Mouse (Mus musculus) adrenal gland, postnatal 14 days (tissue): ENCODE measurements around the gene Neurod2. TPM values are rescaled to one million over a fixed set of nuclear protein-coding genes. Genes with fewer than 3 reads are reported as not detected.

ENCODE experiments used
- DNase-seq: peaks from one replicate; pipeline ENCODE4 v3.0.0; 2021; ENCODE audit warnings: mixed read lengths
- total RNA-seq: library from RNA; stranded (reverse); gene quantifications from 2 replicates; pipeline ENCODE4 v1.2.3, GENCODE M21; 2021

Neurod2 gene
- total RNA-seq, 1 experiment from 2014 or later: not detected

GRCm38 (mm10) chr11:98317479-98317878 is 12.0 kb downstream of the Neurod2 start:
- no peak for DNase-seq

- DNase-seq: peak; percentile 87
Observed at GRCm38 (mm10) chr11:98313790-98314323, 15.6 kb downstream of the Neurod2 start.

GRCm38 (mm10) chr11:98298484-98299205 is 30.8 kb downstream of the Neurod2 start:
- DNase-seq: no peak

DNA sequence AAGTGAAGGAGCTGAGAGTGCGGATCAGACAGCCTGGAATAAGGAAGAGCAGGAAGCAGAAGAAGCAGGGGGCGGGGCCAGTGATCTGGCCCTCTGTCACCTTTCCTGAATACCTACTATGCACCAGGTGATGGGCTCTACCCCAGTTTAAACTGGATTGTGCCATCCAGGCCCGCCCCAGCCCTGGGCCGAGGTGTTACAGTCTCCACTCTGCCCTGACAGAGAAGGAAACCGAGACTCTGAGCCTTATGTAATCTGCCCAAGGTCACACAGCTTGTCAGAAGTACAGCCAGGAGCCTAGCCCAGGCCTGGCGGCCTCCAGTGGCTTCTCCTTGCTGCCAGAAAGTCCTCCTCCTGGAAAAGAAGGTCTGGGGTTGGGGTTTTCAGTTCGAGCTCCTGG is 31.7 kb downstream of the Neurod2 start:
- DNase-seq: peak; percentile 65

DNA sequence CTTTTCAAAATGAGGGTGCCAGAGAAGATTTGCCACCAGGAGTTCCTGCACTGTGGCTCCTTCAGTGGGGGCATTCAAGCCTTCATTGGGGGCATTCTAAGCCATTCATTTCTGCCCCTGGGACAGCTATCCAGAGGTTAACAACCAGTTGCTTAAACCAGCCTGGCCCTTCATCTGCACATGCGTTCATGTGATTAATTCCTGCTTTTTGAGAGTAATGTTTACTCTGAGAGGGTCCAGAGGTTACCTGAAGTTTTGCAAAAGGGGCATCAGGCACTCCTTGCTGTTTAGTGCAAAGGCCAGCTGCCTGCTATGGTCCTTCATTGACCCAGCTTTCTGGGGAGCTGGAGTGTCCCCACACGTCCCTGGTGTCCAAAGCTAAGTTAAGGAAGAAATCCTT is 32.5 kb downstream of the Neurod2 start:
- DNase-seq: no peak

- DNase-seq: peak; percentile 41
Observed at GRCm38 (mm10) chr11:98296277-98296676, 33.2 kb downstream of the Neurod2 start.

- DNase-seq: no peak
Observed at GRCm38 (mm10) chr11:98295013-98295585, 34.3 kb downstream of the Neurod2 start.

GRCm38 (mm10) chr11:98294188-98295012 is 35.0 kb downstream of the Neurod2 start:
- DNase-seq: peak; percentile 87

- DNase-seq: no peak
Observed at GRCm38 (mm10) chr11:98293070-98293469, 36.4 kb downstream of the Neurod2 start.

GRCm38 (mm10) chr11:98290906-98291305 is 38.5 kb downstream of the Neurod2 start:
- no peak for DNase-seq

GRCm38 (mm10) chr11:98289873-98290272 is 39.6 kb downstream of the Neurod2 start:
- DNase-seq: no peak

GRCm38 (mm10) chr11:98287961-98288360 is 41.5 kb downstream of the Neurod2 start:
- no peak for DNase-seq

GRCm38 (mm10) chr11:98287531-98287930 is 41.9 kb downstream of the Neurod2 start:
- no peak for DNase-seq

DNA sequence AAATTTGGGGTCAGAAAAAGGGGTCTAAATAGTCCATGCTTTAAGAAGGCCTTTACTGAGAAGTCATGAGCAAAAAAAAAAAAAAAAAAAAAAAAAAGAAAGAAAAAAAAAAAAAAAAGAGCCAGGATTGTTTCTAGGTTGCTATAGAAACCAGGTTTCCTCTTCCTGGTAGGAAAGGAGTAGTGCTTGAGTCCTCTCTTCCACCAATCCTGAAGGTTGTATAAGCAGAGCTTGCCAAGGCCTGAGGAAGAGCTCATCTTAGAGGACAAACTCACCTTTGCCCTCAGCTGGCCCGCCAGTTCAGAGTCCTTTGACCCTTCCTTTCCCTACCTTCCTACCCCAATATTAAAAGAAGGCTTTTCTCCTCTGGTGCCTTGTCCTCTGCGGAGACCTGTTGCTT is 44.1 kb downstream of the Neurod2 start:
- DNase-seq: no peak

DNA sequence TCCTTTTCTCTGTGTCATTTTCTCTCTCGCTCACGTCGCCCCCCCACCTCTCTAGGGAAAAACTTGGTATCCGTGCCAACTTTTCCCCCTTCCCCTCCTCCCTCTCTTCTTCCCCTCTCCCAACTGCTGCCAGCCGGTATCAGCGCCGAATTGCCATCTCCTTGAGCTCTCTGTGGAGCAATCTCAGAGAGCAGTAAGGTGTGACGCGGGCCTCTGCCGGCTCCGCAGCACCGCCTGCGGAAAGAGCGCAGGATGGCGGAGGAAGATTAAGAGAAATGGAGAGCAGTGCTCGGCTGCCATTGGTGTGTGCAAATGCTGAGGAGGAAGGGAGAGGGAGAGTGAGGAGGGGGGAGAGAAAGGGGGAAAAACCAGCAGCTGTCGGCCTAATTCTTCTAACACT is 45.2 kb downstream of the Neurod2 start:
- DNase-seq: peak; percentile 24

- no peak for DNase-seq
Observed at GRCm38 (mm10) chr11:98283740-98284139, 45.7 kb downstream of the Neurod2 start.

Other genes starting within 250 kb of the Neurod2 start
- gene Fbxl20, start 179.2 kb downstream of the Neurod2 start, total RNA-seq: 26.2 and 28.2 TPM in 2 replicates
- 52.3 and 58.3 TPM in 2 replicates for gene Med1, start 136.4 kb downstream of the Neurod2 start, total RNA-seq
- 46.2 and 46.6 TPM in 2 replicates for gene Cdk12, start 126.6 kb downstream of the Neurod2 start, total RNA-seq
- 0.63 and 0.68 TPM in 2 replicates for gene Ppp1r1b, start 18.8 kb upstream of the Neurod2 start, total RNA-seq
- 21.5 and 22.7 TPM in 2 replicates for gene Stard3, start 28.7 kb upstream of the Neurod2 start, total RNA-seq
- 0.48 and 0.53 TPM in 2 replicates for gene Tcap, start 54.2 kb upstream of the Neurod2 start, total RNA-seq
- gene Pnmt, start 56.8 kb upstream of the Neurod2 start, total RNA-seq: 687 and 769 TPM in 2 replicates
- 5.3 and 5.9 TPM in 2 replicates for gene Pgap3, start 70.8 kb upstream of the Neurod2 start, total RNA-seq
- gene Erbb2, start 82.8 kb upstream of the Neurod2 start, total RNA-seq: 5.9 and 6.8 TPM in 2 replicates
- 70.4 and 74.3 TPM in 2 replicates for gene Mien1, start 109.3 kb upstream of the Neurod2 start, total RNA-seq
- gene Grb7, start 116.7 kb upstream of the Neurod2 start, total RNA-seq: 0.53 and 10.7 TPM in 2 replicates
- gene Ikzf3, start 216.4 kb upstream of the Neurod2 start, total RNA-seq: 3.3 and 14.3 TPM in 2 replicates
- not detected in 2 replicates for gene Zpbp2, start 221.4 kb upstream of the Neurod2 start, total RNA-seq